Mouse (Mus musculus) frontal cortex, postnatal 36 days (tissue): ENCODE measurements around the gene Spata5.

ENCODE experiments used
- DNase-seq, 2 experiments: peaks; one replicate each; pipeline ENCODE4 v3.0.0; 2022; ENCODE audit warnings: low spot score in 2 of 2

Spata5 gene

DNA sequence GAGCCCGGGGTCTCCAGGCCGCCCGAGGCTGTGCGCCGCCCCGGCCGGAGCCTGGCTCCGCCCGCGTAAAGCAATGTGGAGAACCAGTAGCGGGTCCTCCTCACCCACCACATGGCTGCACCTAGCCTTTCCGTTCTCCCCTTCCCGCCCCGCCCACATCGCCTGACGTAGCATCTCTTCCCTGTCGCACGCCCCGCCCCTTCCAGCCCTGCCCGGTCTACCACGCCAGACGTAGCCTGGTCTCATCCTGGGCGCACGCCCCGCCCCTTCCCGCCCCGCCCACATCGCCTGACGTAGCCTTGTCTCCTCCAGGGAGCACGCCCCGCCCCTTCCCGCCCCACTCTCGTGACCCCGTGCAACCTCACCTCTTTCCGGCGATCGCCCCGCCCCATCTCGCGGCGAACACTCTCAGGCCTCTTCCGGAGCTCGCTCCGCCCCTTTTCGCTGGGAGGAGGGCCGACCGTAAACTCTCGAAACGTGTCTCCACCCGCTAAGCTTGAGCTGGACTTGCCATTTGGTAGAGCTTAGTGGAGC lies at the start of gene Spata5:
Gene Spata5 (plus strand): TSS at position 439 of the 534 bp plus-strand sequence.
- DNase-seq = peak; percentile 93 to 94

GRCm38 (mm10) chr3:37370407-37370806 lies 49.3 kb upstream of the Spata5 start:
- DNase-seq = no peak

DNA sequence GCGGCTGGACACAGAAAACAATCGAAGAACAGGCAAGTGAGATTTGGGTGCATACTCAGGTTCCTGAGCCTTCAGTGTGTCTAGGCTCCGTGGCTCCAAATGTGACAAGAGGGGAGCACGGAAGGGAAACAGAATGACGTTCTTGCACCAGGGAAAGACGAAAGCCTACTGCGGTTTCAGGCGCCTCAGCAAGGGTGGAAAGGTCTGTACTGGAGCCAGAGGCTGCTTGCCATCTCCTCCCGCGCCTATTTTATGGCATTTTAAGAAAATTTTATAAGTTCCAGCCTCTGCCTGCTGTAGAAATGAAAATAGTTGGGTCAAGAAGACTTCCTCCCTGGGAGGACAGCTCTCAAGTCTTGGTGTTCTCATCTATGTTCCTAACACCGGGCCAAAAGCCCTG lies 46.0 kb upstream of the Spata5 start:
- DNase-seq = no peak

DNA sequence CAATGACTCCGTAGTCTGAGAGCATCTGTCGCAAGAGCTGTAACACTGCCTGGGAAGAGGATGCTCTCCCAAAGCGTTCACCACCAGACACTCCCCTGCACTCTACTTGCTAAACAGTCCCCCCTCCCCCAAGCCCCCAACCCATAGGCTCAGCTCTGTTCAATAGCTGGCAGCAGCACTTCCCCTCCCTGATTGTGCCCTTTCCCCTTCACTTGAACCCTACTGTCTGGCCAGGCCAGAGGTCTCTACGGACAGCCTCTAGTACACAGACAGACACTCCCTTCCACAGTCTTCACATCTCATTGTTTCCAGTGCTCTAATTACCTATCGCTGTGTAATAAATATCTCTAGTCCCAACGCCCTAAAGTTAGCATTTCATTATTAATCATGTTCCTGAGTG lies 41.8 kb upstream of the Spata5 start:
- no peak for DNase-seq

GRCm38 (mm10) chr3:37378412-37378811 lies 41.3 kb upstream of the Spata5 start:
- no peak for DNase-seq

DNA sequence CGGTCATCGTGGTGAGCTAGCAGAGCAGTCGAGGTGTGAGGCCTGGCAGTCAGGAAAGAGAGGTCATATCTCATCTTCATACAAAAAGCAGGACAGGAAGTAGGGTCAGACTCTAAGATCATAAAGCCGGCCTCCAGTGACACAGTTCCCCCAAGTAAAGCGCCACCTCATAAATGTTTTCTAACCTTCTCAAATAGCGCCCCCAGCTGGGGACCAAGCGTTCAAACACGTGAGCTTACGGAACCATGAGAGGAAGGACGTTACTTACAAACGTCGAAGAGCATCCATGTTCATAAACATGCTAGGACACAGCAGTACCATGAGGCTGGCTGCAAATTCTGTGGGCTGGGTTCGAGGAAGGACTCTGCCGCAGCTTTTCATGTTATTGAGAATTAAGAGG lies 40.5 kb upstream of the Spata5 start:
- DNase-seq = no peak

DNA sequence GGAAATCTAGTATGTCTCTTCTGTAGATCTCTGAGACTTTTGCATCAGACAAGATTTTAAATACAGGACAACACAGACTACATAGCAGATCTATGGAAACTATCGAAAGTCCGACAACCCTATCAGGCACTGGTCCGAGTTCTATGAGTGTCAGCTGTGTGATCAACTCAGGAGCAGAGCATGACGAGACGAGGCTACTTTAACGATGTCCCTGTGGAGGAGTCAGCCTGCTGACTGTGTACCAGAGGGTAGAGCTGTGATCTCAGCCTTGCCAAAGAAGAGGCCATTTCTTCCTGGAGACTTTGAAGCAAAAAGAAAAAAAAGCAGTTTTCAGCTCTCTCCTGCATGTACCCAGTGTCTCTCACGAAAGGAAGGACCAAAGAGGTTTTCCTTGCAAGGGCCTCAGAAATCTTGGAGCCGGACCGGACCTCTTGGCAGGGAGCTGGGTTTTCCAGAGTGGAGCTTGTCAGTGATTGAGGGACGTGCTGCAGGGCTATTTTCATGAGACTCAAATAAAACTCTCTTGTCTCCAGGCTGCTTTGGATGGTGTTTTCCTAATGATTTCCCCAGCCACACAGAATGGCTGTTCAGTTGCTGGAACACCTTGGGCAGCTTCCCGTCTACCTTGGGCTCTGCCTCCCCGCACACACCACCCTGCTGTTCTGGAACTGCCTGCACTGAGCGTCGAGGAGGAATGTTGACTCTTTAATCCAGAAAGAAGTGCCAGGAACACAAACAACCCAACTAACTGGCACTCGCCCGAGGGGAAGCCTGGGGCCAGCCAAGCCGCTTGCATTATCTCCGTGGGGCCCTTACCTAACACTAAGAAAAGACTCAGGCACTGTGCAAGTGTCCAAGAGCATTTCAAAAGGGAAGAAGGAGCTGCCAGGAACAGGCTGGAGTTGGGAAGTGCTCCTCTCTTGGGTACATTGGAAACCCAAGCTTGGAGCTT lies 39.5 kb upstream of the Spata5 start:
- peak; percentile 2 to 3 for DNase-seq

GRCm38 (mm10) chr3:37381457-37381856 lies 38.2 kb upstream of the Spata5 start:
- no peak for DNase-seq

GRCm38 (mm10) chr3:37383096-37383765 lies 36.5 kb upstream of the Spata5 start:
- DNase-seq = no peak

DNA sequence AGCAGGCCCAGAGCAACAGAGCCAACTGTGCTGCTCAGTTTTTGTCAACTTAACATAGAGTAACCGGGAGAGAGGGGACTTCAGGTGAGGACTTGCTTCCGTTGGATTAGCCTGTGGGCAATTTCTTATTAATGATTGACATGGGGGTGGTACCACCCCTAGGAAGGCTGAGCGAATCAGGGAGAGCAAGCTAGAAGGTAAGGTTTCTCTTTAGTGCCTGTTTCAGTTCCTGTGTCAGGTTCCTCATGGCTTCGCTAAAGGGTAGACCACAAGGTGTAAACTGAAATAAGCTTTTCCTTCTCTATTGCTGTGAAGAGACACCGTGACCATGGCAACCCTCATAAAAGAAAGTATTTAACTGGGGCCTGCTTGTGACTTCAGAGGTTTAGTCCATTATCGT lies 32.4 kb upstream of the Spata5 start:
- DNase-seq = no peak

GRCm38 (mm10) chr3:37396930-37397608 lies 22.6 kb upstream of the Spata5 start:
- DNase-seq = no peak

DNA sequence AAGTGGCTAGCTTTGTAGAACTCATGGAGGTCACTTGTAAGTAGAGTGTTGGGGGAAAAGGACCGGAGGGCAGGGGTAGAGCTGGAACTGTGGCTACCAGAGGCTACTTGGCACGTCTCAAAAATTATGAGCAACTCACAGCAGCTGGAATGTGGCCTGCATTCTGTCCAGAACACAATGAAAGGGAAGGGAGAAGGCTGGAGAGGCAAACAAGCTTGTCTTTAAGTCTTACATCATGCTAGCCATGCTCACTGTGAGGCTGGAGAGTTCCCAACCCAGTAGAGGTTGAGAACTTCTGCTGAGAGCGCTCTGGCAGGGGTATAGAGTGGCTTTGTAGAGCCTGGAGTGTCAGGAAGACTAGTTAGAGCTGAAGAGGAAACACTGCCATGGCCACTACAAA lies 22.1 kb upstream of the Spata5 start:
- DNase-seq = no peak

DNA sequence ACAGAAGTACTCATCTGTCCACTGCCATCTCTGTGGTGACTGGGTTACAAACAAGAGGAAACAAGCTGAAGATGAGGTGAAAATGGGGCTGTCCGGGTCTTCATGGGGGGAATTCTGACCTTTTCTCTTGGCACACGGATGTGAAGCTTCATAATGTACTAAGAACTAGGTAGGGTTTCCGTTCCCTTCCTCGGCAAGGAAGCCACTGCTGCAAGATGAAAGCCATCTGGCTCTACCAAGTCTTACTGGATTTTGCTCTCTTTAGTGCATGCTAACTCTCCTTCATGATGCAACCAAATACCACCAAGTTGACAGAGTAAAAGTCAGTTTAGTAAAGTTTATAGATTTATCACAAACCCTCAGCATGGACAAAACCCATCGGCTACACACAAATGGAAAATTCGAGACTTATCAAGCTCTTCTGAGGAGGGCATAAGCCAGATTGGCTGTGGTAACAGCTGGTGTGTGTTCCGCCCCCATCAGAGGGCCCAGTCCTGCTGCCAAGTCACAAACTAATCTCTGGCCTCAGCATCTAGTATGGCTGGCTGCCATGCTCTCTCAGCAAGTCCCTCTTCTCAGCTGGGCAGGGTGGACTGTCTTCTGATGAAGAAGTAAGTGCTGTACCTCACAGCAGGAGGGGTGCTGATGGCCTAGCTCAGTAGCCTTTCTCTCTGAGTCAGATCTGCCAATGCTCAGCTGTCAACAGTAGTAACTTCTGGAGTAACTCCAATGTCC lies 20.9 kb upstream of the Spata5 start:
- DNase-seq = no peak

- DNase-seq = no peak
Observed at GRCm38 (mm10) chr3:37401729-37402610, 17.7 kb upstream of the Spata5 start.

- no peak for DNase-seq
Observed at GRCm38 (mm10) chr3:37407598-37407997, 12.1 kb upstream of the Spata5 start.

DNA sequence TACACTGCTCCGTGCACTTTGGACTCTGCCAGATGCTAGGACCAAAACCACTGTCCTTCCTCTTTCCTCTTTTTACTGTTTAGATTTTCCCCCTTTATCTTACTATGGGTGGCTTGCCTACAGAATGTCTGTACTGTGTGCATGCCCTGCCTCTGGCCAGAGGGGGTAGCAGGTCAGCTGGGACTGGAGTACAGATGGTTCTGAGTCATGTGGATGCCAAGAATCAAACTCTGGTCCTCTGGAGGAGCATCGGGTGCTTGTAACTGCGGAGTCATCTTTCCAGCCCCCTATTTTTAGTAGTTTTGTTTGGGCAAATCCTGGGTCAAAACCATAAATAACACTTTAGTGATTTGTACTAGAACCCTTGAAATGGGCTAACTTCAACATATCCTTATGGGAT lies 6.2 kb upstream of the Spata5 start:
- DNase-seq = no peak

GRCm38 (mm10) chr3:37414413-37414960 lies 5.2 kb upstream of the Spata5 start:
- peak; percentile 75 to 87 for DNase-seq

DNA sequence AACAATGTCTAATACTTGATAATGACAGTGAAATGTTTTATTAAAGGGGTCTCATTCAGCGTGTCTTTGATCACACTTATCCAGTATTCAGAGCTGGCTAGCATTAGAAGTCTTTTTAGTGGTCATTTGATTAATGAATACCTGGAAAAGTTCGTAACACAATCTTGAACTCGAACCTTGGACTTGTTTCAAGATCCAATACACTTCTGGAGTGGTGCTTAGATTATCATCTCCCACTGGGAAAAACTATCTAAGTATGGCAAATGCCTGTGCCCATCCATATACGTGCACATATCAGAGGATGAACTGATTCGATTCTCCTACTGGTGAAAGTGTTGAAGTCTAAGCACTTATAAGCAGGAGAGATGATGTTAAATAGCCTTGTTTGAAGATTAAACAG lies 1.4 kb upstream of the Spata5 start:
- DNase-seq = no peak

DNA sequence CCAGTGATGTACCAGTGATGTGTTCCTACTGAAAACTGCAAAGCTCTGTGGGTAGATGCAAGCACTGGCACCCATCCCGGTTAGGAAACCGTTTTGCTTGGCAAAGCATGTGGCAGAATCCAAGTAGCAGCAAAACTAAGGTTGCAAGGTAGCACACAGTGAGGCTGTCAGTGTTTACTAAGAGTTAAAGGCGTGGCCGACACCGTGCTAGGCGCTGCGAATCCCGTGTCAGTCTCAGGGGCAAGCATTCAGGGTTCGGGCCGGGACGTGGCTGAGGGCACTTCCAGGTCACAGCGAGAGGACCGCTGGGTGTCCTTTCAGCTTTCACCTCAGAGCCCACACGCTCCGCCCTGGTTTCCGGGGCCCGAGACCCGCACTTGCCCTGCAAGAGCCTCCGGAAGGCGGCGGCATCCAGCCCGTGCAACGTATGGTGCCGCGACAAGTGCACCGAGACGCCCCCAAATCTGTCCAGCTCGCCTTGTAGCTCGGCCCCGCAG lies 687 bp upstream of the Spata5 start:
- peak; percentile 68 to 74 for DNase-seq

DNA sequence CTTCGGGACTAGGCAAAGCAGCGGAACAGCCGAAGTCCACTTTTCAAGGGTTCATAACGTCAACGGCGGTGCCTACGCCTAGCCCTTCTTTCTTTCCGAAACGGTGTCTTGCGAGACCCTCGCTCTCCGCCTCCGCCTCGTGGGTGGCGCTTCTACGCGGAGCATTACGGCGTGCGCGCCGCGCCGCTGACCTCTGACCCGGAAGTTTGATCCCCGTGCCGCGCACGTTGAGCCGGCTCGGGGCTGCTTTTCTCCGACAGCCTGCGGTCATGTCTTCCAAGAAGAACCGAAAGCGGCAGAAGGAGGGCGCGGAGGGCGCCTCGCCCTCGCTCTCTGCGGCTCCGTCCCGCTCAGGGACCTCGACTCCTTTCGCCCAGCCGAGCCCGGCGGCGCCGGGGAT lies 376 bp downstream of the Spata5 start, which contains the start of gene Nudt6:
Gene Nudt6 (minus strand): TSS at position 140 of the 400 bp plus-strand sequence.
- DNase-seq = peak; percentile 90 to 93
